Mouse (Mus musculus): Measurements from ENCODE around the gene Gm21976.

The Gm21976 gene

GRCm38 (mm10) chr13:98297883-98298482 lies 18.3 kb downstream of the Gm21976 start:
- no peak for DNase-seq (ENCODE audit: low read depth in 2 of 2, low spot score in 2 of 2)

- peak; percentile 34 to 58 for DNase-seq (ENCODE audit: low read depth in 2 of 2, low spot score in 2 of 2)
Measured at GRCm38 (mm10) chr13:98298833-98299758, 19.4 kb downstream of the Gm21976 start.

- no peak for DNase-seq (ENCODE audit: low read depth in 2 of 2, low spot score in 2 of 2)
Measured at GRCm38 (mm10) chr13:98305257-98305656, 25.6 kb downstream of the Gm21976 start.

GRCm38 (mm10) chr13:98306393-98306792 lies 26.7 kb downstream of the Gm21976 start:
- DNase-seq (ENCODE audit: low read depth in 2 of 2, low spot score in 2 of 2) = no peak

- no peak for DNase-seq (ENCODE audit: low read depth in 2 of 2, low spot score in 2 of 2)
Measured at GRCm38 (mm10) chr13:98306852-98307475, 27.3 kb downstream of the Gm21976 start.

- DNase-seq (ENCODE audit: low read depth in 2 of 2, low spot score in 2 of 2) = no peak
Measured at GRCm38 (mm10) chr13:98308004-98308403, 28.3 kb downstream of the Gm21976 start.

- no peak for DNase-seq (ENCODE audit: low read depth in 2 of 2, low spot score in 2 of 2)
Measured at GRCm38 (mm10) chr13:98308724-98309123, 29.0 kb downstream of the Gm21976 start.

- DNase-seq (ENCODE audit: low read depth in 2 of 2, low spot score in 2 of 2) = no peak
Measured at GRCm38 (mm10) chr13:98311597-98311996, 31.9 kb downstream of the Gm21976 start.

- DNase-seq (ENCODE audit: low read depth in 2 of 2, low spot score in 2 of 2) = no peak
Measured at GRCm38 (mm10) chr13:98313631-98314030, 33.9 kb downstream of the Gm21976 start.

- no peak for DNase-seq (ENCODE audit: low read depth in 2 of 2, low spot score in 2 of 2)
Measured at GRCm38 (mm10) chr13:98315124-98315523, 35.4 kb downstream of the Gm21976 start.

GRCm38 (mm10) chr13:98316140-98316479 lies 36.4 kb downstream of the Gm21976 start:
- DNase-seq (ENCODE audit: low read depth in 2 of 2, low spot score in 2 of 2) = no peak

GRCm38 (mm10) chr13:98316480-98317245 lies 37.0 kb downstream of the Gm21976 start, which contains the start of gene Btf3:
Btf3 (minus strand) TSS chr13:98317006.
- peak; percentile 80 to 81 for DNase-seq (ENCODE audit: low read depth in 2 of 2, low spot score in 2 of 2)

GRCm38 (mm10) chr13:98317246-98317677 lies 37.6 kb downstream of the Gm21976 start:
- no peak for DNase-seq (ENCODE audit: low read depth in 2 of 2, low spot score in 2 of 2)

- no peak for DNase-seq (ENCODE audit: low read depth in 2 of 2, low spot score in 2 of 2)
Measured at GRCm38 (mm10) chr13:98317911-98318310, 38.2 kb downstream of the Gm21976 start.

GRCm38 (mm10) chr13:98325034-98325433 lies 45.3 kb downstream of the Gm21976 start:
- DNase-seq (ENCODE audit: low read depth in 2 of 2, low spot score in 2 of 2) = no peak

- peak in 1 of 2 experiments; percentile 34 for DNase-seq (ENCODE audit: low read depth in 2 of 2, low spot score in 2 of 2)
Measured at GRCm38 (mm10) chr13:98332106-98332505, 52.4 kb downstream of the Gm21976 start.

- no peak for DNase-seq (ENCODE audit: low read depth in 2 of 2, low spot score in 2 of 2)
Measured at GRCm38 (mm10) chr13:98336205-98336604, 56.5 kb downstream of the Gm21976 start.

- no peak for DNase-seq (ENCODE audit: low read depth in 2 of 2, low spot score in 2 of 2)
Measured at GRCm38 (mm10) chr13:98340506-98340905, 60.8 kb downstream of the Gm21976 start.

- no peak for DNase-seq (ENCODE audit: low read depth in 2 of 2, low spot score in 2 of 2)
Measured at GRCm38 (mm10) chr13:98349491-98349890, 69.8 kb downstream of the Gm21976 start.

GRCm38 (mm10) chr13:98351527-98351926 lies 71.8 kb downstream of the Gm21976 start:
- peak in 1 of 2 experiments; percentile 21 for DNase-seq (ENCODE audit: low read depth in 2 of 2, low spot score in 2 of 2)

GRCm38 (mm10) chr13:98352381-98352975 lies 72.8 kb downstream of the Gm21976 start:
- DNase-seq (ENCODE audit: low read depth in 2 of 2, low spot score in 2 of 2) = no peak

All from CD8-positive naive resting alpha-beta T cell, adult 2 months (primary cell).